Mouse (Mus musculus): ENCODE measurements around the gene Gm21173. TPM values are rescaled to one million over a fixed set of nuclear protein-coding genes. Genes with fewer than 3 reads are reported as not detected.
"Not testable (repeated sequence)": the region's sequence is repeated elsewhere in the genome, so short reads cannot be mapped to it uniquely, and the experiment has no call there.

Gm21173 gene
- polyA plus RNA-seq (2015; fragmentation: Nextera tagmentation; extraction: Ambion mirVana): not detected in 2 replicates

DNA sequence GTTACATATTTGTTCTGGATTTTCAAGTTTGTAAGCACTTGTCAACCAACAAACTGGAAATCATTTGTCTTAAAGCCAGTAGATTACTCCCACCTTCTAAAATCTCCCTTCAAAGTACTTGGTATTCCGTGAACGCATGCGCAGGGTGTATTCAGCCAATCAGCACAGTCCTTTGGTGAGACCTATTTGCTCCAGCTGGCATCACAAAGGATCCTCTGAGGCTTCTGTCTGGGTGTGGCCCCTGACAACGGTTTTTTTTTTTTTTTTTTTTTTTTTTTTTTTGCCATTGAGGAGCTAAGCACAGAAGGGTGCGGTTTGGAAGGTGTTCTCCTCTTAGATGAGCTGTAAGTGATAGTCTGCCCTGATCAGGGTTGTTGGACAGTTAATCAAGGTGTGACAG is at the start of gene Gm21173:
Gene Gm21173, plus strand, starts transcription at position 301 of the 400 bp plus-strand sequence.
- not testable (repeated sequence) for ATAC-seq (ENCODE audit: insufficient number of reproducible peaks, low FRiP score, low TSS enrichment, low read depth)

More for the DNA sequence above, at the start of gene Gm21173:
- not testable (repeated sequence) for H3K36me3 ChIP-seq; H3K4me3 ChIP-seq (replicated peaks); H3K9ac ChIP-seq; H3K27me3 ChIP-seq; H3K27ac ChIP-seq (replicated peaks); H3K4me2 ChIP-seq (replicated peaks); H3K9me3 ChIP-seq (replicated peaks); H3K4me1 ChIP-seq
- WGBS: no CpG with 5 or more reads among the region's 5 CpGs
